Mouse (Mus musculus) C2C12 (cell line): ENCODE measurements around the gene Pde10a.

Experiments used
- CTCF ChIP-seq: IDR thresholded peaks from one replicate; pipeline ENCODE4 v1.5.1; 2011; ENCODE audit not compliant: control insufficient read depth, insufficient read depth, insufficient read length
- MYOD1 ChIP-seq: IDR thresholded peaks from one replicate; pipeline ENCODE4 v1.6.1; 2011; ENCODE audit warnings: low read depth; ENCODE audit not compliant: control insufficient read depth, insufficient read length

- no peak for TF ChIP-seq CTCF
- TF ChIP-seq MYOD1: no peak
Measured at GRCm38 (mm10) chr17:8702503-8702902, 177.3 kb downstream of the Pde10a start.
